Mouse (Mus musculus): ENCODE data around the gene Mrpl28.
"Not testable (repeated sequence)": the region's sequence is repeated elsewhere in the genome, so short reads cannot be mapped to it uniquely, and the experiment has no call there.

Gene Mrpl28

DNA sequence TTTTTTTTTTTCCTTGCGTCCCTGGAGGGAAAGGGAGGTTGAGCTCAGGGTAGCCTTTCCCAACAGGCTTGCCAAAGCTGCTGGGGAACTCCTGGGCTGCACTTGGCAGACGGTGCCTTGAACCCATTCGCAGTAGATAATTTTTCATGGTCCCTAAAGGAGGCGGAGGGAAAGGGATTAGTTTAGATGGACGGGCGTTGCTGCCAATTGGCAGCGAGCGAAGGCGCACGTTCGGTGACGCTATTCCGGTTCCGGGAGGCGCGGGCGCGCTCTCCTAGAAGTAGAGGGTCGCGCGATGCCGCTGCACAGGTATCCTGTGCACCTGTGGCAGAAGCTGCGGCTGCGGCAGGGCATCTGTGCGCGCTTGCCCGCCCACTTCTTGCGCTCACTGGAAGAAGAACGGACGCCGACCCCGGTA lies at the start of gene Mrpl28:
TSS of gene Mrpl28 (plus strand) at position 234 of the 418 bp plus-strand sequence.
- peak; percentile 94 for DNase-seq (ENCODE audit: low read depth, low spot score)

DNA sequence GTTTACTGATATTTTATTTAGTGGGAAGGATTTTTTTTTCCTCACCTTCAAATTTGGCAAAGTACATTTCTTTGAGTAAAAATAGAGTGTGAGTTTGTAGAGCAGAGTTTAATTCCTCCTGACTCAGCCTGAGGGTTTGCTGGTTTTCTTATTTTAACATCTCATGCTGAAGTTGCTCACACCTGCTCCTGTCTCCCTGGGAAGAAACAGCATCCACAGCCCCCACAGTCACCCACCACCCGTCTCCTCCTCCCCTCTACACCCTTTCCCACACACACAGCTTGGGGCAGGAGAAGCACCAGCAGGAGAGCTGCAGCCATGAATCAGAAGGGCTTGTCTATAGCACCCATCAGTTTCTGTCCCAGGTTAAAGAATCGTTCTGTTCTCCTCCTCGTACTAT lies 48.1 kb upstream of the Mrpl28 start:
- DNase-seq (ENCODE audit: low read depth, low spot score) = no peak

GRCm38 (mm10) chr17:26078851-26079250 lies 44.4 kb upstream of the Mrpl28 start:
- no peak for DNase-seq (ENCODE audit: low read depth, low spot score)

DNA sequence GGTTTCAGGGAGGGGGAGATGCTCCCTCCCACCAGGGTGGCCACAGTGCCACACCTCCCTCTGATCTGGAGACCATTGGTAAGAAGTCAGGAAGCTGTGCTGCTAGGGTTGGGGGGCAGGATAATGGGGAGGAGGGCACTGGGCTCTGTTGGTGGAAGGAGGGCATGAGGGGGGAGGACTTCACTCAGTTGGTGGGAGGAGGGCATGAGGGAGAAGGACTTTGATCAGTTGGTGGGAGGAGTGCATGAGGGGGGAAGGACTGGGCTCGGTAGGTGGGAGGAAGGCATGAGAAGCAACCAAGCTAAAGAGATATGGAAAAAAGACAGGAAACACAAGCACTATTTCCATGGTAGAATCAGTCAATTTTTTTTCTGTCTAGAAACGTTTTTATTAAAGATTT lies 42.4 kb upstream of the Mrpl28 start:
- no peak for DNase-seq (ENCODE audit: low read depth, low spot score)

DNA sequence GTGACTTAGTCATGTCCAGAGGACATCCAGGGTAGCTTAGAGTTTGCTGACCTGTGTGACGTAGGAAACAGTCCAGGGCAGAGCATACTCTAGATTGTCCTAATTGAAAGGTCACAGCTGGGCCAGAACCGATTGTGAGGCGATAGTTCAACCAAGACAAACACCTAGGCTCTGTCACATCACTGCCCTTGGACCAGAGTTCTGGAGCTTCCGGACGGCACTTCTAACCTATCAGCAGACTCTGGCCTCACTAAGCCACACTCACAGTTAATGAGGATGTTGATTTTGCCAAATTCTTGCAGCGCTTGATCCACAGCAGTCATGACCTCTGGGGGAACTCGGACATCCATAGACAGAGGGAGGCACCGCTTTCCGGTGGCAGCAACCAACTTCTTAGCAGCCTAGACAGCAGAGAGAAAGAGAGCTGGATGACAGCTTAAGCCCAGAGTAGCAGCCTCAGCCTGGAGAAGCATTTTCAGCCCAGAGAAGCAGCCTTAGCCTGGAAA lies 36.2 kb upstream of the Mrpl28 start:
- DNase-seq (ENCODE audit: low read depth, low spot score) = no peak

DNA sequence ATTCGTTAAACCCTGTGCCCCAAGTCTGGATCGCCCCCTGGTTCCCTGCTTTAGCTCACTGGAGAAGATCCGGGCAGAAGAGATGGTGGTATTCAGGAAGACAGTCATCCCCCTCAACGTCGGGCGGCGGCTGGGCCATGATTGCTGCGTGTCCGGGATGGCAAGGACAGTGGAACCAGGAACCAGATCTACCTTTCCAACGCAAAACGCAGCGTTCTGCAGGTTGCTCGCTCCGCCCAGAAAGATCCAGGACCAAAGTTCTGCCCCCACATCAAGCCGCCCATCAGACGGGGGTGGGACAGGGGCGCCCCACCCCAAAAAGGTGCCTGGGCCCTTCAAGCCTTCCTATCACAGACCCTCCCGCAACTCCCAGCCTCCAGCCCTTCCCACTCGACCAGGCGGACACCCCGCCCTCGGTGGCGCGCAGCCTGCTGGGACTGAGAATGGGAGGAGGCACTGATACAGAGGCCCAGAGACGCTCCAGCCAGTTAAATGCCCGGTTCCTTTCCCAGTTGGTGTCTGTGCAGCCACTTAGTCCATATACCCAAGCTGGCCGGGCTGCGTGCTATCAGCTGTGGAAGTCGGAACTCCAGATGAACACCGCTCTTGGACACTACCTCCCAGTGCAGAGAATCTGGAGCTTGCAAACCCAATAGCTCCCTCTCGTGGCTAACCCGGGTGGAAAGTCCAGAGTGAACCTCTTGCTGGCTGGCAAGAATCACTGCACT lies 33.2 kb upstream of the Mrpl28 start, which contains the start of gene Decr2:
TSS of gene Decr2 (minus strand) at position 433 of the 728 bp plus-strand sequence.
- DNase-seq (ENCODE audit: low read depth, low spot score) = peak; percentile 92

- DNase-seq (ENCODE audit: low read depth, low spot score) = no peak
These were observed 28.7 kb upstream of the Mrpl28 start for GRCm38 (mm10) chr17:26094531-26095110.

GRCm38 (mm10) chr17:26095121-26095740 lies 28.1 kb upstream of the Mrpl28 start, which contains the start of gene Nme4:
Nme4 (minus strand) TSS chr17:26095602.
- DNase-seq (ENCODE audit: low read depth, low spot score) = peak; percentile 62

- DNase-seq (ENCODE audit: low read depth, low spot score) = no peak
These were observed 24.8 kb upstream of the Mrpl28 start for GRCm38 (mm10) chr17:26098461-26098860.

- peak; percentile 60 for DNase-seq (ENCODE audit: low read depth, low spot score)
These were observed 24.0 kb upstream of the Mrpl28 start for GRCm38 (mm10) chr17:26099316-26099715.

DNA sequence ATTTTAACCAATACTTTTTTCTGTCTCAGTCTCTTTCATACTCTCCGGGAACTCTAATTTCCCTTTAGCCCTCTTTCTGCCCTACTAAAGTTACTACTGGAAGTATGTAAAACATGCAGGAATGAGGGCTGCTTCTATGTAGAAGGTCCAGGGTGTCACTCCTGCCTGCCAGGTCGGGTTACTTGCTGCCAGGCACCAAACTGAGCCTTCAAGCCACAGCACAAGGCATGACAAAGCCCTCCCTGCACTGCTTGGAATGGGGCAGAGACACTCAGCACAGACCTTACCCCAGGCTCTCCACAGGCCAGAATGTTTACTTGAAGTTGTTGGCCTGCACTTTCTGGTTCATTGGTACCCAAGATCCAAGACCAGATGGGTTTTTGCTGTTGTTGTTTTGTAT lies 23.1 kb upstream of the Mrpl28 start:
- DNase-seq (ENCODE audit: low read depth, low spot score) = no peak

GRCm38 (mm10) chr17:26101478-26101877 lies 21.8 kb upstream of the Mrpl28 start:
- DNase-seq (ENCODE audit: low read depth, low spot score) = no peak

DNA sequence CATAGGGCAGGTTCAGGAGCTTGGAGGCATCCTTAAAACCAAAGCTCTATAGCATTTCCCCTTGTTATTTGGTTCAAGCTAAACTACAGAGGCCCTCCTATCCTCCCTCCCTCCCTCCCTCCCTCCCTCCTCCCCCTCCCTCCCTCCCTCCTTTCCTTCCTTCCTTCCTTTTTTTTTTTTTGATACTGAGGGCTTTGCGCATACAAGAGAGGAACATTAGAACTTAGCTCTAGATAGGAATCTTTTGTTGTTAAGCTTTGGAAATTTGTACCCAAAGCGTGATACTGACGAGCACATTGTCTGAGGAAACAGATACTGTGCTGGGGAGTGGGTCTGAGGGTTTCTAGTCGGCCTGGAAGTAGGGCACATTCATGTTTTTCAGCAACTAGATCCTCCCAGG lies 17.7 kb upstream of the Mrpl28 start:
- no peak for DNase-seq (ENCODE audit: low read depth, low spot score)

GRCm38 (mm10) chr17:26110156-26110555 lies 13.1 kb upstream of the Mrpl28 start:
- no peak for DNase-seq (ENCODE audit: low read depth, low spot score)

- DNase-seq (ENCODE audit: low read depth, low spot score) = no peak
These were observed 12.3 kb upstream of the Mrpl28 start for GRCm38 (mm10) chr17:26111024-26111423.

GRCm38 (mm10) chr17:26111722-26112121 lies 11.6 kb upstream of the Mrpl28 start:
- no peak for DNase-seq (ENCODE audit: low read depth, low spot score)

GRCm38 (mm10) chr17:26112751-26113150 lies 10.5 kb upstream of the Mrpl28 start:
- no peak for DNase-seq (ENCODE audit: low read depth, low spot score)

GRCm38 (mm10) chr17:26113181-26113948 lies 9.9 kb upstream of the Mrpl28 start, which contains the start of gene Tmem8:
Tmem8 (plus strand) TSS chr17:26113299.
- peak; percentile 85 for DNase-seq (ENCODE audit: low read depth, low spot score)

GRCm38 (mm10) chr17:26114061-26114460 lies 9.2 kb upstream of the Mrpl28 start:
- no peak for DNase-seq (ENCODE audit: low read depth, low spot score)

GRCm38 (mm10) chr17:26114461-26114860 lies 8.8 kb upstream of the Mrpl28 start:
- DNase-seq (ENCODE audit: low read depth, low spot score) = not testable (repeated sequence)

DNA sequence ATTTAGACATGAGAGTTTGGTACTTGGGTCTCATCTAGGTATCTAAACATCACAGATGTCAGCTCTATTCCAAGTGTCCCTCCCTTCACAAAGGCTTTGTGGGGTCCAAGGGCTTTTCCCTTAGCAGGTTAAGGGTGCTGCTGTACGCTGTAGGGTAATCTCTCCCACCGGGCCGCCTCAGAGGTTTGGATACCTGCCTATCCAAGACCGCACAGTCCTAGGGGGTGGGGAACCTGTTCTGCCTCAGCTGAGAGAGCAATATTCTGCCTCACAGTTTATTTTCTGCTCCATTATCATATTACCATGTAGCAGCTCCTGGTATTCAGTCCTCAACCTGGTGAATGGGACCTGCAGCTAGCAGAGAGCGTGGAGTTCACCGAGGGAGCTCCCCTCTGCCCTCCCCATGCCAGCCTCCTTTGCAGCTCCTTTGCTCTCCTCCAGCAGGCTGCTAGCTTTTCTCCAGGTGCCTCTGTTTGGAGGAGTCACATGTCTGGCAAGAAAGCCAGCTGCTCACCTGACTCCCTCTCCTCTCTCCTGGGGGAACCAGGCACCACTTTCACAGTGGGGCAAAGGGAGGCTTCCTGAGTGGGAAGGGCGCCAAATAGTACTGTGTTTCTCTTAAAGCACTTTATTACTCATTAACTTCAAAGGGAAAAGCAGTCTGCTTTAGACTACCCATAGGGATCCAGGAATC lies 7.9 kb upstream of the Mrpl28 start:
- no peak for DNase-seq (ENCODE audit: low read depth, low spot score)

All from CD4-positive, CD25-positive, alpha-beta regulatory T cell, adult 2 months (primary cell).